Mouse (Mus musculus): Measurements from ENCODE around the gene Ankrd7. TPM values are rescaled to one million over a fixed set of nuclear protein-coding genes. Genes with fewer than 3 reads are reported as not detected.

The Ankrd7 gene
- polyA plus RNA-seq, 1 experiment: not detected

- no peaks in the 10 kb centered on the region for H3K27me3 ChIP-seq (replicated peaks)
- 0 out of 2 replicates have a peak, but pooled peaks cover 4% of the 10 kb centered on the region for H3K9me3 ChIP-seq
- H3K4me3 ChIP-seq (replicated peaks): no peak overlapping the region
- TF ChIP-seq FLI1 (IDR thresholded peaks at IDR 0.05; ENCODE audit: low read length) (no peak), GATA1 (IDR thresholded peaks at IDR 0.05; ENCODE audit: borderline replicate concordance, low read length) (no peak)
- H3K4me1 ChIP-seq: peaks cover 6% of the 10 kb centered on the region; the same call in 1 of the 2 replicates
- H3K36me3 ChIP-seq (replicated peaks; ENCODE audit: low read length): peaks cover 70% of the 10 kb centered on the region
These were observed 9.5 kb upstream of the Ankrd7 start for GRCm38 (mm10) chr6:18856487-18857078.

- H3K4me3 ChIP-seq (replicated peaks): no peak overlapping the region
- H3K9me3 ChIP-seq: no peaks in the 10 kb centered on the region
- H3K36me3 ChIP-seq (replicated peaks; ENCODE audit: low read length): no peaks in the 10 kb centered on the region
- TF ChIP-seq FLI1 (IDR thresholded peaks at IDR 0.05; ENCODE audit: low read length) (no peak), GATA1 (IDR thresholded peaks at IDR 0.05; ENCODE audit: borderline replicate concordance, low read length) (no peak)
- H3K27me3 ChIP-seq (replicated peaks): no peaks in the 10 kb centered on the region
- no peaks in the 10 kb centered on the region for H3K4me1 ChIP-seq
These were observed 22.9 kb downstream of the Ankrd7 start for GRCm38 (mm10) chr6:18889030-18889429.

- Histone ChIP-seq H3K27me3 (replicated peaks) (no peaks in the 10 kb centered on the region), H3K9me3 (no peaks in the 10 kb centered on the region), H3K4me1 (no peaks in the 10 kb centered on the region), H3K36me3 (replicated peaks; ENCODE audit: low read length) (no peaks in the 10 kb centered on the region), H3K4me3 (replicated peaks) (no peak overlapping the region)
- no peak for TF ChIP-seq FLI1 (IDR thresholded peaks at IDR 0.05; ENCODE audit: low read length)
- TF ChIP-seq GATA1 (IDR thresholded peaks at IDR 0.05; ENCODE audit: borderline replicate concordance, low read length): no peak
These were observed 28.0 kb downstream of the Ankrd7 start for GRCm38 (mm10) chr6:18894142-18894541.

- H3K27me3 ChIP-seq (replicated peaks): no peaks in the 10 kb centered on the region
- no peaks in the 10 kb centered on the region for H3K9me3 ChIP-seq
- no peak for TF ChIP-seq GATA1 (IDR thresholded peaks at IDR 0.05; ENCODE audit: borderline replicate concordance, low read length)
- TF ChIP-seq FLI1 (IDR thresholded peaks at IDR 0.05; ENCODE audit: low read length): no peak
- no peak overlapping the region for H3K4me3 ChIP-seq (replicated peaks)
- no peaks in the 10 kb centered on the region for H3K36me3 ChIP-seq (replicated peaks; ENCODE audit: low read length)
- no peaks in the 10 kb centered on the region for H3K4me1 ChIP-seq
These were observed 41.1 kb downstream of the Ankrd7 start for GRCm38 (mm10) chr6:18907173-18907572.

- TF ChIP-seq FLI1 (IDR thresholded peaks at IDR 0.05; ENCODE audit: low read length) (no peak), GATA1 (IDR thresholded peaks at IDR 0.05; ENCODE audit: borderline replicate concordance, low read length) (no peak)
- H3K27me3 ChIP-seq (replicated peaks): no peaks in the 10 kb centered on the region
- no peak overlapping the region for H3K4me3 ChIP-seq (replicated peaks)
- no peaks in the 10 kb centered on the region for H3K36me3 ChIP-seq (replicated peaks; ENCODE audit: low read length)
- H3K4me1 ChIP-seq: no peaks in the 10 kb centered on the region
- H3K9me3 ChIP-seq: no peaks in the 10 kb centered on the region
These were observed 47.1 kb downstream of the Ankrd7 start for GRCm38 (mm10) chr6:18913179-18913578.

GRCm38 (mm10) chr6:18916021-18916420, 49.9 kb downstream of the Ankrd7 start:
- TF ChIP-seq FLI1 (IDR thresholded peaks at IDR 0.05; ENCODE audit: low read length): no peak
- TF ChIP-seq GATA1 (IDR thresholded peaks at IDR 0.05; ENCODE audit: borderline replicate concordance, low read length): no peak
- Histone ChIP-seq H3K9me3 (no peaks in the 10 kb centered on the region), H3K4me1 (no peaks in the 10 kb centered on the region), H3K4me3 (replicated peaks) (no peak overlapping the region), H3K27me3 (replicated peaks) (no peaks in the 10 kb centered on the region), H3K36me3 (replicated peaks; ENCODE audit: low read length) (no peaks in the 10 kb centered on the region)

GRCm38 (mm10) chr6:18916471-18916870, 50.4 kb downstream of the Ankrd7 start:
- Histone ChIP-seq H3K27me3 (replicated peaks) (no peaks in the 10 kb centered on the region), H3K9me3 (no peaks in the 10 kb centered on the region)
- TF ChIP-seq GATA1 (IDR thresholded peaks at IDR 0.05; ENCODE audit: borderline replicate concordance, low read length) (no peak), FLI1 (IDR thresholded peaks at IDR 0.05; ENCODE audit: low read length) (no peak)

More at GRCm38 (mm10) chr6:18916471-18916870, 50.4 kb downstream of the Ankrd7 start:
- no peak overlapping the region for H3K4me3 ChIP-seq (replicated peaks)
- H3K36me3 ChIP-seq (replicated peaks; ENCODE audit: low read length): no peaks in the 10 kb centered on the region
- H3K4me1 ChIP-seq: no peaks in the 10 kb centered on the region

Other genes starting within 250 kb of the Ankrd7 start
- gene Lsm8, start 17.7 kb upstream of the Ankrd7 start, polyA plus RNA-seq (2012; ENCODE audit: insufficient read depth, low replicate concordance): 17.0 TPM in 1 of 2 replicates, not detected in the other

Data from megakaryocyte, embryonic 14.5 days (primary cell).